Mouse (Mus musculus) heart, embryonic 13.5 days (tissue): ENCODE measurements around the gene Hspb9. TPM values are rescaled to one million over a fixed set of nuclear protein-coding genes. Genes with fewer than 3 reads are reported as not detected.

ENCODE experiments used
- ATAC-seq: fragments of 200-750 bp; cut with Nextera tagmentation; 2 replicates; pipeline ENCODE4 v1.8.0; 2017; ENCODE audit warnings: moderate TSS enrichment; ENCODE audit not compliant: insufficient number of reproducible peaks, low FRiP score, low TSS enrichment; ENCODE audit errors: extremely low read depth
- H3K27ac ChIP-seq: fragments of 300-500 bp; sonication (generic); replicated peaks from 2 replicates; pipeline ENCODE4 v1.5.1; 2015; ENCODE audit warnings: moderate library complexity, mild to moderate bottlenecking, inconsistent platforms
- H3K27me3 ChIP-seq: fragments of 300-500 bp; sonication (generic); replicated peaks from 2 replicates; pipeline ENCODE4 v1.6.1; 2015; ENCODE audit warnings: mild to moderate bottlenecking, inconsistent platforms
- H3K36me3 ChIP-seq: fragments of 300-500 bp; sonication (generic); 2 replicates; pipeline ENCODE4 v1.6.1; 2015; ENCODE audit warnings: mild to moderate bottlenecking, inconsistent platforms
- H3K4me1 ChIP-seq: fragments of 300-500 bp; sonication (generic); 2 replicates; pipeline ENCODE4 v1.6.1; 2015; ENCODE audit warnings: inconsistent platforms
- H3K4me2 ChIP-seq: fragments of 300-500 bp; sonication (generic); 2 replicates; pipeline ENCODE4 v1.6.1; 2015; ENCODE audit warnings: inconsistent platforms, mild to moderate bottlenecking, moderate library complexity
- H3K4me3 ChIP-seq: fragments of 300-500 bp; sonication (generic); 2 replicates; pipeline ENCODE4 v1.5.1; 2015; ENCODE audit warnings: moderate library complexity, mild to moderate bottlenecking, inconsistent platforms
- H3K9ac ChIP-seq: fragments of 300-500 bp; sonication (generic); 2 replicates; pipeline ENCODE4 v1.6.1; 2015; ENCODE audit warnings: inconsistent platforms, mild to moderate bottlenecking, moderate library complexity
- H3K9me3 ChIP-seq: fragments of 300-500 bp; sonication (generic); 2 replicates; pipeline ENCODE4 v1.6.1; 2016; ENCODE audit warnings: inconsistent platforms
- WGBS: fragments of 180-500 bp; shearing (Covaris S2); methylation state at CpG from one replicate; pipeline ENCODE4 v1.1.7; 2015; ENCODE audit warnings: mixed read lengths; 5-methylcytosine and 5-hydroxymethylcytosine counted together
- polyA plus RNA-seq: library from polyadenylated mRNA; unstranded; fragments of >200 nt; fragmentation: Nextera tagmentation; extraction: Ambion mirVana; gene quantifications from 2 replicates; pipeline ENCODE4 v1.2.1, GENCODE M21; 2015

Gene Hspb9
- polyA plus RNA-seq, 1 experiment from 2014 or later, result 0.21 TPM

GRCm38 (mm10) chr11:100705095-100705747 is 8.4 kb upstream of the Hspb9 start:
- WGBS, result 88% methylated on average over 23 of the region's 23 CpGs
- Histone ChIP-seq H3K4me2 (no peak overlapping the region), H3K27me3 (0 out of 2 replicates have a peak, but pooled peaks cover 8% of the 10 kb centered on the region), H3K4me1 (peaks cover 17% of the 10 kb centered on the region), H3K27ac (no peak overlapping the region), H3K36me3 (peaks cover 61% of the 10 kb centered on the region), H3K9me3 (no peaks in the 10 kb centered on the region), H3K4me3 (no peak overlapping the region), H3K9ac (no peak overlapping the region)
- no peak for ATAC-seq

- no peak overlapping the region for H3K9ac ChIP-seq
- no peak for ATAC-seq
- peaks cover 30% of the 10 kb centered on the region for H3K4me1 ChIP-seq
These were observed 4.3 kb upstream of the Hspb9 start for GRCm38 (mm10) chr11:100709201-100709810.

GRCm38 (mm10) chr11:100710528-100710927 is 3.1 kb upstream of the Hspb9 start:
- Histone ChIP-seq H3K9ac (no peak overlapping the region), H3K4me1 (peaks cover 37% of the 10 kb centered on the region), H3K27ac (no peak overlapping the region), H3K27me3 (no peaks in the 10 kb centered on the region), H3K4me3 (no peak overlapping the region), H3K9me3 (no peaks in the 10 kb centered on the region), H3K36me3 (peaks cover 61% of the 10 kb centered on the region), H3K4me2 (no peak overlapping the region)
- ATAC-seq, result no peak
- 91% methylated on average over 15 of the region's 15 CpGs for WGBS

More at GRCm38 (mm10) chr11:100709201-100709810, 4.3 kb upstream of the Hspb9 start:
- no peaks in the 10 kb centered on the region for H3K27me3 ChIP-seq
- no peaks in the 10 kb centered on the region for H3K9me3 ChIP-seq
- no peak overlapping the region for H3K27ac ChIP-seq
- H3K36me3 ChIP-seq, result peaks cover 64% of the 10 kb centered on the region
- 84% methylated on average over 9 of the region's 9 CpGs for WGBS
- H3K4me2 ChIP-seq, result no peak overlapping the region
- H3K4me3 ChIP-seq, result no peak overlapping the region

GRCm38 (mm10) chr11:100710977-100711376 is 2.7 kb upstream of the Hspb9 start:
- Histone ChIP-seq H3K4me2 (peak overlapping the region; percentile 77), H3K27me3 (no peaks in the 10 kb centered on the region), H3K4me1 (peaks cover 37% of the 10 kb centered on the region), H3K36me3 (peaks cover 61% of the 10 kb centered on the region), H3K27ac (no peak overlapping the region), H3K4me3 (no peak overlapping the region), H3K9me3 (no peaks in the 10 kb centered on the region), H3K9ac (peak overlapping the region; percentile 96; the same call in 1 of the 2 replicates)
- ATAC-seq, result no peak
- WGBS, result 79% methylated on average over 4 of the region's 4 CpGs

GRCm38 (mm10) chr11:100711783-100712615 is 1.7 kb upstream of the Hspb9 start, which contains the start of gene Kat2a:
Gene Kat2a (minus strand): TSS chr11:100712465.
- Histone ChIP-seq H3K36me3 (peaks cover 61% of the 10 kb centered on the region), H3K9ac (peak within 1 kb of the TSS; percentile 96), H3K27me3 (no peaks in the 10 kb centered on the region), H3K9me3 (no peaks in the 10 kb centered on the region), H3K4me1 (peaks cover 37% of the 10 kb centered on the region), H3K4me3 (peak within 1 kb of the TSS; percentile 91), H3K27ac (peak within 1 kb of the TSS; percentile 81), H3K4me2 (peak within 1 kb of the TSS; percentile 77)
- 2% methylated on average over 48 of the region's 48 CpGs for WGBS
- peak; percentile 59; the same call in 1 of the 2 replicates for ATAC-seq

- Histone ChIP-seq H3K9ac (peak overlapping the region; percentile 72), H3K4me1 (peaks cover 37% of the 10 kb centered on the region), H3K9me3 (no peaks in the 10 kb centered on the region), H3K4me3 (peak overlapping the region; percentile 37), H3K4me2 (peak overlapping the region; percentile 69), H3K36me3 (peaks cover 61% of the 10 kb centered on the region), H3K27ac (peak overlapping the region; percentile 81), H3K27me3 (no peaks in the 10 kb centered on the region)
- ATAC-seq, result no peak
- WGBS, result 72% methylated on average over 4 of the region's 4 CpGs
These were observed 476 bp upstream of the Hspb9 start for GRCm38 (mm10) chr11:100713174-100713573.

GRCm38 (mm10) chr11:100714534-100714915 is 875 bp downstream of the Hspb9 start:
- Histone ChIP-seq H3K4me3 (peak overlapping the region; percentile 37), H3K9me3 (no peaks in the 10 kb centered on the region), H3K9ac (peak overlapping the region; percentile 72; the same call in 1 of the 2 replicates), H3K27ac (peak overlapping the region; percentile 81), H3K4me2 (peak overlapping the region; percentile 69), H3K4me1 (peaks cover 44% of the 10 kb centered on the region), H3K27me3 (no peaks in the 10 kb centered on the region), H3K36me3 (peaks cover 61% of the 10 kb centered on the region)
- ATAC-seq, result no peak
- WGBS, result 36% methylated on average over 6 of the region's 6 CpGs

- H3K4me3 ChIP-seq, result no peak overlapping the region
- no peak for ATAC-seq
- H3K4me1 ChIP-seq, result peaks cover 48% of the 10 kb centered on the region
- 0 out of 2 replicates have a peak overlapping the region, but pooled peaks have one; percentile 69 for H3K4me2 ChIP-seq
- H3K9ac ChIP-seq, result no peak overlapping the region
- no peaks in the 10 kb centered on the region for H3K9me3 ChIP-seq
- H3K27me3 ChIP-seq, result no peaks in the 10 kb centered on the region
- H3K36me3 ChIP-seq, result peaks cover 61% of the 10 kb centered on the region
- H3K27ac ChIP-seq, result no peak overlapping the region
- WGBS, result 89% methylated on average over 6 of the region's 6 CpGs
These were observed 1.3 kb downstream of the Hspb9 start for GRCm38 (mm10) chr11:100714948-100715347.

GRCm38 (mm10) chr11:100716649-100717048 is 3.0 kb downstream of the Hspb9 start:
- Histone ChIP-seq H3K36me3 (peaks cover 53% of the 10 kb centered on the region), H3K4me2 (no peak overlapping the region), H3K27ac (no peak overlapping the region), H3K9me3 (no peaks in the 10 kb centered on the region), H3K4me1 (peaks cover 57% of the 10 kb centered on the region), H3K4me3 (no peak overlapping the region), H3K9ac (no peak overlapping the region), H3K27me3 (no peaks in the 10 kb centered on the region)
- WGBS, result 78% methylated on average over 3 of the region's 3 CpGs
- no peak for ATAC-seq

GRCm38 (mm10) chr11:100718462-100718861 is 4.8 kb downstream of the Hspb9 start:
- ATAC-seq, result no peak
- Histone ChIP-seq H3K9ac (no peak overlapping the region), H3K4me2 (no peak overlapping the region), H3K36me3 (peaks cover 53% of the 10 kb centered on the region), H3K27ac (no peak overlapping the region), H3K27me3 (no peaks in the 10 kb centered on the region), H3K4me3 (no peak overlapping the region), H3K4me1 (peaks cover 62% of the 10 kb centered on the region), H3K9me3 (no peaks in the 10 kb centered on the region)
- WGBS, result 92% methylated on average over 7 of the region's 7 CpGs

- WGBS, result 86% methylated on average over 4 of the region's 4 CpGs
- H3K4me3 ChIP-seq, result no peak overlapping the region
- no peak overlapping the region for H3K4me2 ChIP-seq
- no peaks in the 10 kb centered on the region for H3K27me3 ChIP-seq
- peaks cover 53% of the 10 kb centered on the region for H3K36me3 ChIP-seq
- H3K9me3 ChIP-seq, result no peaks in the 10 kb centered on the region
- H3K4me1 ChIP-seq, result peaks cover 60% of the 10 kb centered on the region
- no peak overlapping the region for H3K27ac ChIP-seq
- no peak for ATAC-seq
- H3K9ac ChIP-seq, result no peak overlapping the region
These were observed 5.2 kb downstream of the Hspb9 start for GRCm38 (mm10) chr11:100718866-100719265.
